16 mouse cellular contexts compared by ENCODE assay signal in genomic region chr13:71967341-71968250, GRCm38 (mm10). TPM values are rescaled to one million over a fixed set of nuclear protein-coding genes. Genes with fewer than 3 reads are reported as not detected.
DNase-seq lines count a peak whose midpoint lies in the region; ATAC-seq and TF ChIP-seq lines count a peak whose summit lies in the region.
"Had no signal": no experiment of that assay in that cellular context is flagged by ENCODE, and none has a peak within 500 bp of the region (broad histone marks: within the 10 kb centered on the region; RNA-seq: fewer than 3 reads in every experiment).

No protein-coding gene starts in this region.

- H3K9me3 ChIP-seq in kidney, embryonic 16.5 days (ENCODE audit: low read length) = no peaks in the 10 kb centered on the region
- H3K9me3 ChIP-seq in heart, postnatal 0 days (replicated peaks; ENCODE audit: control insufficient read depth, low read length) = no peaks in the 10 kb centered on the region
- H3K9me3 ChIP-seq in limb, embryonic 10.5 days (replicated peaks) = no peaks in the 10 kb centered on the region
- H3K9me3 ChIP-seq in neural tube, embryonic 13.5 days = no peaks in the 10 kb centered on the region
- no peaks in the 10 kb centered on the region for H3K9me3 ChIP-seq in kidney, embryonic 15.5 days (replicated peaks)
- H3K9me3 ChIP-seq: embryonic facial prominence, embryonic 13.5 days had no signal

- peaks cover 3% of the 10 kb centered on the region; the same call in 1 of the 2 replicates for H3K27me3 ChIP-seq in kidney, adult 2 months (replicated peaks; ENCODE audit: control insufficient read depth, insufficient read depth, low read length)
- H3K27me3 ChIP-seq in kidney, embryonic 16.5 days (ENCODE audit: insufficient read depth, low read length) = peaks cover 97% of the 10 kb centered on the region
- peaks cover 92% of the 10 kb centered on the region for H3K27me3 ChIP-seq in heart, postnatal 0 days (ENCODE audit: control insufficient read depth, insufficient read depth, low read length)
- peaks cover 100% of the 10 kb centered on the region for H3K27me3 ChIP-seq in limb, embryonic 10.5 days (ENCODE audit: low read depth, poor library complexity, severe bottlenecking)
- H3K27me3 ChIP-seq in neural tube, embryonic 13.5 days = peaks cover 97% of the 10 kb centered on the region
- H3K27me3 ChIP-seq in kidney, embryonic 15.5 days = peaks cover 99% of the 10 kb centered on the region
- H3K27me3 ChIP-seq: CH12.LX had no signal

- no peak overlapping the region for H3K27ac ChIP-seq in kidney, adult 2 months (ENCODE audit: insufficient read depth, low read depth, low read length)
- no peak overlapping the region for H3K27ac ChIP-seq in kidney, embryonic 16.5 days (ENCODE audit: low read length)
- H3K27ac ChIP-seq in heart, postnatal 0 days (ENCODE audit: low read depth) = no peak overlapping the region
- H3K27ac ChIP-seq in limb, embryonic 10.5 days = no peak overlapping the region
- no peak overlapping the region for H3K27ac ChIP-seq in neural tube, embryonic 13.5 days (replicated peaks)
- H3K27ac ChIP-seq in kidney, embryonic 15.5 days = no peak overlapping the region
- H3K27ac ChIP-seq: embryonic facial prominence, embryonic 13.5 days; heart, adult 2 months had no signal

- ATAC-seq in kidney, embryonic 16.5 days (ENCODE audit: low FRiP score, low TSS enrichment) = no peak
- no peak for ATAC-seq in heart, postnatal 0 days (ENCODE audit: insufficient read depth, low read depth)
- ATAC-seq in neural tube, embryonic 13.5 days (ENCODE audit: low read depth) = no peak
- ATAC-seq in kidney, embryonic 15.5 days (replicated peaks; ENCODE audit: low FRiP score) = no peak
- ATAC-seq: forebrain, postnatal 0 days had no signal

- H3K4me3 ChIP-seq in kidney, adult 2 months (ENCODE audit: insufficient read depth, low read depth, low read length) = no peak overlapping the region
- no peak overlapping the region for H3K4me3 ChIP-seq in kidney, embryonic 16.5 days (ENCODE audit: low read length)
- peak overlapping the region; percentile 19 for H3K4me3 ChIP-seq in heart, postnatal 0 days (ENCODE audit: low read depth, low read length)
- no peak overlapping the region for H3K4me3 ChIP-seq in limb, embryonic 10.5 days
- no peak overlapping the region for H3K4me3 ChIP-seq in neural tube, embryonic 13.5 days
- no peak overlapping the region for H3K4me3 ChIP-seq in kidney, embryonic 15.5 days (replicated peaks)
- H3K4me3 ChIP-seq: embryonic facial prominence, embryonic 13.5 days; heart, adult 2 months; megakaryocyte, embryonic 14.5 days had no signal

- H3K4me2 ChIP-seq in kidney, embryonic 16.5 days (replicated peaks; ENCODE audit: low read depth, low read length) = no peak overlapping the region
- H3K4me2 ChIP-seq in heart, postnatal 0 days (ENCODE audit: low read depth, low read length) = peak overlapping the region; percentile 36
- peak overlapping the region; percentile 31 for H3K4me2 ChIP-seq in neural tube, embryonic 13.5 days
- no peak overlapping the region for H3K4me2 ChIP-seq in kidney, embryonic 15.5 days
- H3K4me2 ChIP-seq: embryonic facial prominence, embryonic 13.5 days; liver, embryonic 11.5 days had no signal

- WGBS in kidney, adult 2 months = 14% methylated on average over 28 of the region's 28 CpGs
- WGBS in kidney, embryonic 16.5 days = 2% methylated on average over 28 of the region's 28 CpGs
- WGBS in heart, postnatal 0 days = 6% methylated on average over 28 of the region's 28 CpGs
- 3% methylated on average over 28 of the region's 28 CpGs for WGBS in limb, embryonic 10.5 days
- WGBS in neural tube, embryonic 13.5 days = 2% methylated on average over 28 of the region's 28 CpGs
- 4% methylated on average over 28 of the region's 28 CpGs for WGBS in kidney, embryonic 15.5 days

- TF ChIP-seq POLR2A in kidney, adult 2 months (IDR thresholded peaks at IDR 0.05; ENCODE audit: low read depth, low read length) = no peak

- H3K36me3 ChIP-seq in kidney, adult 2 months (ENCODE audit: control insufficient read depth, insufficient read depth, low read length) = no peaks in the 10 kb centered on the region
- no peaks in the 10 kb centered on the region for H3K36me3 ChIP-seq in kidney, embryonic 16.5 days (ENCODE audit: insufficient read depth, low read length)
- no peaks in the 10 kb centered on the region for H3K36me3 ChIP-seq in heart, postnatal 0 days (replicated peaks; ENCODE audit: control insufficient read depth, insufficient read depth, low read length)
- no peaks in the 10 kb centered on the region for H3K36me3 ChIP-seq in limb, embryonic 10.5 days
- H3K36me3 ChIP-seq in neural tube, embryonic 13.5 days = no peaks in the 10 kb centered on the region
- no peaks in the 10 kb centered on the region for H3K36me3 ChIP-seq in kidney, embryonic 15.5 days
- H3K36me3 ChIP-seq: embryonic facial prominence, embryonic 13.5 days had no signal

- H3K4me1 ChIP-seq in kidney, adult 2 months (ENCODE audit: control insufficient read depth, insufficient read depth, low read length) = no peaks in the 10 kb centered on the region
- H3K4me1 ChIP-seq in kidney, embryonic 16.5 days (ENCODE audit: insufficient read depth, low read length) = peaks cover 12% of the 10 kb centered on the region
- H3K4me1 ChIP-seq in heart, postnatal 0 days (ENCODE audit: control insufficient read depth, insufficient read depth) = 0 out of 2 replicates have a peak, but pooled peaks cover 2% of the 10 kb centered on the region
- H3K4me1 ChIP-seq in limb, embryonic 10.5 days = peaks cover 25% of the 10 kb centered on the region
- peaks cover 35% of the 10 kb centered on the region for H3K4me1 ChIP-seq in neural tube, embryonic 13.5 days (replicated peaks)
- peaks cover 18% of the 10 kb centered on the region for H3K4me1 ChIP-seq in kidney, embryonic 15.5 days
- H3K4me1 ChIP-seq: megakaryocyte, embryonic 14.5 days had no signal

- no peak for TF ChIP-seq CTCF in kidney, adult 2 months (conservative IDR thresholded peaks at IDR 0.05; ENCODE audit: insufficient read depth, insufficient read length, low read depth, low read length)
- TF ChIP-seq CTCF in heart, postnatal 0 days (IDR thresholded peaks at IDR 0.05; ENCODE audit: low read depth) = no peak

- H3K9ac ChIP-seq in kidney, embryonic 16.5 days (replicated peaks; ENCODE audit: low read length) = no peak overlapping the region
- H3K9ac ChIP-seq in heart, postnatal 0 days (replicated peaks; ENCODE audit: low read depth, low read length) = no peak overlapping the region
- no peak overlapping the region for H3K9ac ChIP-seq in neural tube, embryonic 13.5 days
- H3K9ac ChIP-seq in kidney, embryonic 15.5 days = no peak overlapping the region
- H3K9ac ChIP-seq: embryonic facial prominence, embryonic 13.5 days; forebrain, postnatal 0 days had no signal

- no peak for TF ChIP-seq EP300 in heart, postnatal 0 days (IDR thresholded peaks at IDR 0.05; ENCODE audit: low read depth)

- DNase-seq in kidney, adult 2 months = peak; percentile 54
- DNase-seq in heart, postnatal 0 days (ENCODE audit: low spot score) = no peak
- DNase-seq in limb, embryonic 10.5 days (ENCODE audit: low spot score) = peak; percentile 38
- DNase-seq in cerebellum, adult 18-20 months = no peak
- DNase-seq: cerebellum, adult 9-10 months; forebrain, postnatal 0 days; kidney, postnatal 14 days; thymus, postnatal 14 days had no signal

RNA-seq across cellular contexts. Expression of gene Irx1, which starts 4.1 kb away (rescaled TPM):
- polyA plus RNA-seq in kidney, adult 2 months (2012; rRNA removed) = 41.1 and 52.1 TPM in 2 replicates
- 2.0 and 3.5 TPM in 2 replicates for polyA plus RNA-seq in kidney, embryonic 16.5 days (2015; fragmentation: Nextera tagmentation; extraction: Ambion mirVana)
- total RNA-seq in heart, postnatal 0 days (2014; rRNA removed; ENCODE audit: low replicate concordance) = 21.4 and 26.1 TPM in 2 replicates
- 1.4 and 1.5 TPM in 2 replicates for polyA plus RNA-seq in heart, postnatal 0 days (2015; fragmentation: Nextera tagmentation; extraction: Ambion mirVana)
- polyA plus RNA-seq in limb, embryonic 10.5 days (2016; fragmentation: Nextera tagmentation; extraction: Ambion mirVana) = not detected in 2 replicates
- polyA plus RNA-seq in neural tube, embryonic 13.5 days (2015; fragmentation: Nextera tagmentation; extraction: Ambion mirVana) = 2.9 and 3.8 TPM in 2 replicates
- polyA plus RNA-seq in kidney, embryonic 15.5 days (2015; fragmentation: Nextera tagmentation; extraction: Ambion mirVana) = 4.9 TPM in 2 replicates
- total RNA-seq: CH12.LX had no signal

Comparison
In these comparisons a context has a peak if more than half of its experiments do, and no peak if none do; other contexts are left out.
1. DNase-seq: peak in kidney, adult 2 months (single experiment) and limb, embryonic 10.5 days (single experiment); none in heart, postnatal 0 days (single experiment) and cerebellum, adult 18-20 months (0 of 2).
2. H3K4me2 ChIP-seq: peak in heart, postnatal 0 days (single experiment) and neural tube, embryonic 13.5 days (single experiment); none in kidney, embryonic 16.5 days (single experiment) and kidney, embryonic 15.5 days (single experiment).